Mouse (Mus musculus) CH12.LX (cell line): Measurements from ENCODE around the gene Panx3. TPM values are rescaled to one million over a fixed set of nuclear protein-coding genes. Genes with fewer than 3 reads are reported as not detected.

Experiments
- DNase-seq: peaks from one replicate; pipeline ENCODE4 v3.0.0-alpha.2; 2013; ENCODE audit errors: extremely low read depth
- H3K27ac ChIP-seq: 2 replicates; pipeline ENCODE4 v1.5.1; 2012; ENCODE audit warnings: low read depth, mild to moderate bottlenecking, control low read depth, moderate library complexity; ENCODE audit not compliant: insufficient read depth
- H3K27me3 ChIP-seq: replicated peaks from 2 replicates; pipeline ENCODE3; 2012; ENCODE audit warnings: inconsistent platforms
- H3K36me3 ChIP-seq, 2 experiments: replicated peaks in 1 of 2; 2 replicates each; pipeline versions ENCODE3 to v1.6.1; 2012; ENCODE audit warnings: inconsistent platforms in 1 of 2, low read length in 1 of 2, mild to moderate bottlenecking in 1 of 2, mixed read lengths in 1 of 2, moderate library complexity in 1 of 2; ENCODE audit not compliant: control insufficient read depth in 1 of 2, insufficient read depth in 1 of 2
- H3K4me1 ChIP-seq, 2 experiments: 2 replicates each; pipeline ENCODE4 v1.6.1; 2012; ENCODE audit warnings: inconsistent platforms in 1 of 2, moderate library complexity in 1 of 2; ENCODE audit not compliant: insufficient read depth in 2 of 2, control insufficient read depth in 1 of 2
- H3K4me2 ChIP-seq: 2 replicates; pipeline ENCODE4 v1.6.1; 2012; ENCODE audit warnings: low read depth, mild to moderate bottlenecking, control low read depth; ENCODE audit not compliant: poor library complexity, insufficient read depth, severe bottlenecking
- H3K4me3 ChIP-seq, 3 experiments: fragments of 150-350 bp in 1 of 3; sonication (generic) in 1 of 3; replicated peaks in 1 of 3; 2 replicates each; pipeline versions ENCODE3 to v1.5.1; 2011 to 2012; ENCODE audit warnings: low read depth in 2 of 3, low read length in 2 of 3, mild to moderate bottlenecking in 2 of 3, moderate library complexity in 2 of 3, control low read depth in 1 of 3, improper control_type of control experiment in 1 of 3, inconsistent platforms in 1 of 3, mixed read lengths in 1 of 3; ENCODE audit not compliant: poor library complexity in 1 of 3
- H3K79me2 ChIP-seq: replicated peaks from 2 replicates; pipeline ENCODE4 v1.6.1; 2012; ENCODE audit warnings: mild to moderate bottlenecking, moderate library complexity; ENCODE audit not compliant: control insufficient read depth, poor library complexity, insufficient read depth, severe bottlenecking; ENCODE audit errors: extremely low read depth
- H3K9ac ChIP-seq: 2 replicates; pipeline ENCODE4 v1.6.1; 2012; ENCODE audit warnings: low read depth, mild to moderate bottlenecking, control low read depth, moderate library complexity; ENCODE audit not compliant: insufficient read depth
- H3K9me3 ChIP-seq: replicated peaks from 2 replicates; pipeline ENCODE3; 2012; ENCODE audit warnings: low read length, inconsistent platforms, mixed read lengths
- BHLHE40 ChIP-seq: IDR thresholded peaks from 2 replicates; pipeline ENCODE4 v1.6.1; 2011; ENCODE audit warnings: mild to moderate bottlenecking, low read depth, low read length, improper control_type of control experiment
- EP300 ChIP-seq: IDR thresholded peaks from 2 replicates; pipeline ENCODE4 v1.6.1; 2011; ENCODE audit warnings: low read length, improper control_type of control experiment
- ETS1 ChIP-seq: conservative IDR thresholded peaks from 2 replicates; pipeline ENCODE4 v1.6.1; 2012; ENCODE audit warnings: low read depth, mild to moderate bottlenecking, inconsistent platforms, low read length, improper control_type of control experiment, moderate library complexity
- GABPA ChIP-seq: IDR thresholded peaks from 2 replicates; pipeline ENCODE4 v1.6.1; 2012; ENCODE audit warnings: low read depth, low read length, improper control_type of control experiment, inconsistent platforms; ENCODE audit not compliant: insufficient replicate concordance
- JUN ChIP-seq: IDR thresholded peaks from 2 replicates; pipeline ENCODE4 v1.6.1; 2011; ENCODE audit warnings: low read depth, mild to moderate bottlenecking, low read length, improper control_type of control experiment, moderate library complexity; ENCODE audit not compliant: insufficient read depth
- NRF1 ChIP-seq: IDR thresholded peaks from 2 replicates; pipeline ENCODE4 v1.6.1; 2014; ENCODE audit warnings: low read depth, mild to moderate bottlenecking, inconsistent platforms, low read length, improper control_type of control experiment, moderate library complexity
- POLR2A ChIP-seq: IDR thresholded peaks from 2 replicates; pipeline ENCODE4 v1.6.1; 2011; ENCODE audit warnings: low read depth, mild to moderate bottlenecking, improper control_type of control experiment, low read length
- POLR2AphosphoS2 ChIP-seq: IDR thresholded peaks from 2 replicates; pipeline ENCODE4 v1.6.1; 2011; ENCODE audit warnings: low read depth, low read length, improper control_type of control experiment
- RCOR1 ChIP-seq: conservative IDR thresholded peaks from 2 replicates; pipeline ENCODE4 v1.6.1; 2012; ENCODE audit warnings: low read depth, mild to moderate bottlenecking, inconsistent platforms, low read length, improper control_type of control experiment
- TBP ChIP-seq: conservative IDR thresholded peaks from 2 replicates; pipeline ENCODE4 v1.6.1; 2011; ENCODE audit warnings: low read depth, low read length, improper control_type of control experiment
- TCF12 ChIP-seq: IDR thresholded peaks from 2 replicates; pipeline ENCODE4 v1.6.1; 2014; ENCODE audit warnings: low read depth, mild to moderate bottlenecking, inconsistent platforms, low read length, improper control_type of control experiment
- UBTF ChIP-seq: IDR thresholded peaks from 2 replicates; pipeline ENCODE4 v1.6.1; 2012; ENCODE audit warnings: low read depth, mild to moderate bottlenecking, inconsistent platforms, low read length, improper control_type of control experiment, moderate library complexity
- ZMIZ1 ChIP-seq: IDR thresholded peaks from 2 replicates; pipeline ENCODE4 v1.6.1; 2012; ENCODE audit warnings: low read depth, mild to moderate bottlenecking, inconsistent platforms, low read length, improper control_type of control experiment
- dilution Hi-C: fragments of 300-500 bp; cut with MboI; formaldehyde crosslinking; loops from 2 replicates; pipeline ENCODE4 v1.14.3; 2020; ENCODE audit warnings: low sequenced_read_pairs; ENCODE audit not compliant: extremely low pct_unique_long_range_greater_than_20kb, extremely low pct_ligation_motif_present
- in situ Hi-C: fragments of 300-500 bp; cut with MboI; formaldehyde crosslinking; loops from 3 replicates; pipeline ENCODE4 v1.14.3; 2019; ENCODE audit warnings: low sequenced_read_pairs, low pct_ligation_motif_present, low pct_unique_long_range_greater_than_20kb, mixed read lengths
- polyA plus RNA-seq: library from polyadenylated mRNA; unstranded; fragments of >175 nt; gene quantifications from 2 replicates; pipeline ENCODE4 v1.2.1, GENCODE M21; 2012; ENCODE audit warnings: low read depth; ENCODE audit not compliant: insufficient read length
- total RNA-seq, 2 experiments: library from RNA; depleted of rRNA; stranded (reverse); fragments of 300-350 nt in 1 of 2; fragments of >200 nt in 1 of 2; gene quantifications; 2 replicates each; pipeline ENCODE4 v1.2.3; 2012 to 2014

The Panx3 gene
- total and polyA plus RNA-seq, 3 experiments, result not detected

GRCm38 (mm10) chr9:37625641-37626040 lies 43.4 kb downstream of the Panx3 start:
- no peak overlapping the region for H3K9ac ChIP-seq
- H3K4me3 ChIP-seq, result peak overlapping the region in 1 of 3 experiments; percentile 27
- in situ Hi-C loops, result loop anchor here (10.0 kb wide), 2 partner anchors 81 to 201 kb away; no protein-coding TSS in a partner anchor
- dilution Hi-C loops, result no loop called here
- peaks cover 15 to 67% of the 10 kb centered on the region in 2 experiments for H3K4me1 ChIP-seq
- no peaks in the 10 kb centered on the region for H3K9me3 ChIP-seq
- no peaks in the 10 kb centered on the region for H3K27me3 ChIP-seq
- no peaks in the 10 kb centered on the region for H3K79me2 ChIP-seq
- TF ChIP-seq ZMIZ1, result no peak
- peaks cover 0 to 9% of the 10 kb centered on the region in 2 experiments for H3K36me3 ChIP-seq
- H3K4me2 ChIP-seq, result peak overlapping the region; percentile 64
- H3K27ac ChIP-seq, result no peak overlapping the region
- DNase-seq, result no peak

GRCm38 (mm10) chr9:37625129-37625528 lies 43.9 kb downstream of the Panx3 start:
- Histone ChIP-seq H3K36me3 (peaks cover 0 to 9% of the 10 kb centered on the region in 2 experiments), H3K27ac (no peak overlapping the region), H3K4me3 (no peak overlapping the region), H3K79me2 (no peaks in the 10 kb centered on the region), H3K9me3 (no peaks in the 10 kb centered on the region), H3K4me2 (peak overlapping the region; percentile 5), H3K4me1 (peaks cover 15 to 62% of the 10 kb centered on the region in 2 experiments), H3K9ac (no peak overlapping the region), H3K27me3 (no peaks in the 10 kb centered on the region)
- peak; percentile 81 for DNase-seq
- TF ChIP-seq TBP (no peak), BHLHE40 (no peak), RCOR1 (no peak), TCF12 (0 out of 2 replicates have a peak, but pooled peaks have one; percentile 33), UBTF (no peak), ETS1 (peak; percentile 53), NRF1 (peak; percentile 56; the same call in 1 of the 2 replicates), EP300 (peak; percentile 54; the same call in 1 of the 2 replicates), GABPA (no peak)
- in situ Hi-C loops (loop anchor here (10.0 kb wide), 2 partner anchors 80 to 200 kb away; no protein-coding TSS in a partner anchor), dilution Hi-C loops (no loop called here)

- Histone ChIP-seq H3K36me3 (peaks cover 0 to 9% of the 10 kb centered on the region in 2 experiments), H3K79me2 (no peaks in the 10 kb centered on the region), H3K4me1 (peaks cover 15 to 57% of the 10 kb centered on the region in 2 experiments), H3K9me3 (no peaks in the 10 kb centered on the region), H3K9ac (no peak overlapping the region), H3K27me3 (no peaks in the 10 kb centered on the region), H3K27ac (no peak overlapping the region), H3K4me2 (no peak overlapping the region), H3K4me3 (no peak overlapping the region)
- DNase-seq, result no peak
- in situ Hi-C loops (loop anchor here (5.0 to 10.0 kb wide), 3 partner anchors 80 to 200 kb away; no protein-coding TSS in a partner anchor), dilution Hi-C loops (no loop called here)
- TF ChIP-seq JUN (no peak), POLR2A (no peak), POLR2AphosphoS2 (no peak)
These were observed 44.5 kb downstream of the Panx3 start for GRCm38 (mm10) chr9:37624502-37624901.
